Mouse (Mus musculus) megakaryocyte, embryonic 14.5 days (primary cell): ENCODE data around the gene Rpl27a.

Experiments
- FLI1 ChIP-seq: IDR thresholded peaks from 2 replicates; pipeline ENCODE4 v1.6.1; 2012; ENCODE audit warnings: low read length, inconsistent platforms, mixed read lengths
- GATA1 ChIP-seq: IDR thresholded peaks from 3 replicates; pipeline ENCODE4 v1.6.1; 2012; ENCODE audit warnings: mixed read lengths, low read length, inconsistent platforms, borderline replicate concordance

DNA sequence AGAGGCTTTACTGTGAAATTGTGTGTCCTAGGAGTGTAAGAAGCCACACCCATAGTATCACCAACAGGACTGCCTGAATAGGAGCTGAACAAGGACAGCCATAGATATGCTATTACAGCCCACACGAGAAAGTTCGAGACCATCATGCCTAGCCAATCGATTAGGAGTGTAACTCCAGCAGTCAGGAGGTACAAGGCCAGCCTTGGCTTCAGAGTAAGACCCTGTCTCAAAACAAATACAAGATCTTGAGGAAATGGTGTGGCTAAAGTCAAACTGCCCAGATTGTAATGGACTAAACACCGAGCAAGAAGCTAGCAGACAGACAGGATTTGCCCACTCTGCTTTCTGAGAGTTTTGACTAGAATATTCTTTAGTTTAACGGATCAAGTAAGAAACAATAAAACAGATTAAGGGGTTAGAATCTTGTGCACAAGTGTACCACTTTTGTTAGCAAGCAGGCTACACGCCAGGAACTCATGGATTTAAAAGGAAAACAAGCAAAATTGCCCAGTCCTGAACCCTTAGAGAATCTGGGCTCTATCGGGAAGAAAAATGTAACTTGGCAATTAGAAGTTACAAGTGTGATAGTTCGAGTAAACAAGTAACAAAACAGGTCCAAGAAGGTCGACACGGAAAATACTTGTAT is 788 bp upstream of the Rpl27a start:
- TF ChIP-seq GATA1, result no peak
- no peak for TF ChIP-seq FLI1
